ENCODE assay signal across 25 mouse cellular contexts in the genomic region with DNA sequence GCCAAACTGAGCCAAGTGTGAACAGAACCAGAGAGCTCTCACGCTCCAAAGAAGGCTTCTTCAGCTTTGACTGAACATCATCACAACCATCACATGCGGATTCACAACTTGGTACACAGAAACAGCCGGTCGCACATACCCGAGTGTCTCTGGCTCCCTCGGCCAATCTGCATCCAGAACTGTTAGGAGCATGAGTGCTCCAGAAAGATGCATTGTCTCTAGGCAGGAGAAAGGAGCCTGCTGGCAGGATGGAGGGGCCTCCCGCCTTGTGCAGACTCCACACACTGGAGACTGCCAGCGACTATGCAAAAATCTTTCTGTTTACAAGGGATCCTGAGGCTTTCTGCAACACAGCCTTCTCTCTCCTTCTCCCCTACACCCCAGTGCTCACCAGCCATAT.
DNase-seq lines count a peak whose midpoint lies in the region; ATAC-seq and TF ChIP-seq lines count a peak whose summit lies in the region.
"Had no signal": no experiment of that assay in that cellular context is flagged by ENCODE, and none has a peak within 500 bp of the region (broad histone marks: within the 10 kb centered on the region; RNA-seq: fewer than 3 reads in every experiment).

No protein-coding gene starts in this region.

- WGBS in forebrain, embryonic 13.5 days = 82% methylated on average over 8 of the region's 8 CpGs
- WGBS in forebrain, embryonic 12.5 days = 84% methylated on average over 8 of the region's 8 CpGs
- 71% methylated on average over 8 of the region's 8 CpGs for WGBS in forebrain, embryonic 16.5 days

- DNase-seq in retina, postnatal 1 day = peak; percentile 37
- no peak for DNase-seq in retina, embryonic 14.5 days (ENCODE audit: low spot score)
- DNase-seq in CH12.LX (ENCODE audit: extremely low read depth) = no peak
- no peak for DNase-seq in cerebellum, postnatal 4 days (ENCODE audit: low spot score in 2 of 2)
- no peak for DNase-seq in kidney, postnatal 10 days
- DNase-seq: adrenal gland, postnatal 10 days; adrenal gland, postnatal 36 days; cerebellum, adult 11-12 months; cerebellum, adult 8-10 months; cerebellum, postnatal 10 days; cerebellum, postnatal 36 days; gastrocnemius, postnatal 25 days; heart, adult 18-20 months; heart, postnatal 36 days had no signal

- H3K27ac ChIP-seq in forebrain, embryonic 13.5 days = no peak overlapping the region
- no peak overlapping the region for H3K27ac ChIP-seq in forebrain, embryonic 12.5 days
- no peak overlapping the region for H3K27ac ChIP-seq in CH12.LX (ENCODE audit: insufficient read depth, low read depth)
- no peak overlapping the region for H3K27ac ChIP-seq in forebrain, embryonic 16.5 days (ENCODE audit: low read length)
- H3K27ac ChIP-seq: heart, embryonic 15.5 days; hindbrain, embryonic 10.5 days; hindbrain, embryonic 13.5 days; intestine, embryonic 15.5 days had no signal

- H3K4me2 ChIP-seq in forebrain, embryonic 13.5 days = no peak overlapping the region
- H3K4me2 ChIP-seq in forebrain, embryonic 12.5 days = no peak overlapping the region
- H3K4me2 ChIP-seq in CH12.LX (ENCODE audit: insufficient read depth, low read depth, poor library complexity, severe bottlenecking) = no peak overlapping the region
- no peak overlapping the region for H3K4me2 ChIP-seq in forebrain, embryonic 16.5 days (ENCODE audit: low read length)
- H3K4me2 ChIP-seq: heart, embryonic 12.5 days; heart, embryonic 15.5 days; hindbrain, embryonic 13.5 days; intestine, embryonic 15.5 days had no signal

- no peak overlapping the region for H3K9ac ChIP-seq in forebrain, embryonic 13.5 days
- no peak overlapping the region for H3K9ac ChIP-seq in forebrain, embryonic 12.5 days
- H3K9ac ChIP-seq in CH12.LX (ENCODE audit: insufficient read depth, low read depth) = no peak overlapping the region
- H3K9ac ChIP-seq in forebrain, embryonic 16.5 days (replicated peaks; ENCODE audit: low read depth, low read length) = no peak overlapping the region
- H3K9ac ChIP-seq: heart, embryonic 12.5 days; heart, embryonic 15.5 days; hindbrain, embryonic 13.5 days; intestine, embryonic 15.5 days had no signal

- dilution Hi-C loops in CH12.LX (cut with MboI; ENCODE audit: extremely low pct_ligation_motif_present, extremely low pct_unique_long_range_greater_than_20kb, low sequenced_read_pairs) = no loop called here

- no peaks in the 10 kb centered on the region for H3K9me3 ChIP-seq in forebrain, embryonic 13.5 days (replicated peaks)
- no peaks in the 10 kb centered on the region for H3K9me3 ChIP-seq in forebrain, embryonic 12.5 days
- H3K9me3 ChIP-seq in CH12.LX (replicated peaks; ENCODE audit: low read length) = peaks cover 5% of the 10 kb centered on the region
- no peaks in the 10 kb centered on the region for H3K9me3 ChIP-seq in forebrain, embryonic 16.5 days (ENCODE audit: control insufficient read depth, low read length)
- H3K9me3 ChIP-seq: heart, embryonic 12.5 days; heart, embryonic 15.5 days; hindbrain, embryonic 10.5 days; hindbrain, embryonic 13.5 days; intestine, embryonic 15.5 days had no signal

- no peaks in the 10 kb centered on the region for H3K27me3 ChIP-seq in forebrain, embryonic 13.5 days
- no peaks in the 10 kb centered on the region for H3K27me3 ChIP-seq in forebrain, embryonic 12.5 days
- no peaks in the 10 kb centered on the region for H3K27me3 ChIP-seq in CH12.LX (replicated peaks)
- no peaks in the 10 kb centered on the region for H3K27me3 ChIP-seq in forebrain, embryonic 16.5 days (replicated peaks; ENCODE audit: control insufficient read depth, insufficient read depth, low read length)
- H3K27me3 ChIP-seq: heart, embryonic 12.5 days; heart, embryonic 15.5 days; hindbrain, embryonic 13.5 days; intestine, embryonic 15.5 days had no signal

- TF ChIP-seq EP300 in CH12.LX (IDR thresholded peaks at IDR 0.05; ENCODE audit: low read length) = no peak

- no peak for TF ChIP-seq CTCF in CH12.LX (conservative IDR thresholded peaks at IDR 0.05 in 1 of 2, IDR thresholded peaks at IDR 0.05 in 1 of 2; ENCODE audit: low read depth in 2 of 2, low read length in 2 of 2)

- H3K36me3 ChIP-seq in forebrain, embryonic 13.5 days (ENCODE audit: poor library complexity, severe bottlenecking) = no peaks in the 10 kb centered on the region
- no peaks in the 10 kb centered on the region for H3K36me3 ChIP-seq in forebrain, embryonic 12.5 days (replicated peaks)
- H3K36me3 ChIP-seq in CH12.LX (replicated peaks in 1 of 2; ENCODE audit: control insufficient read depth in 1 of 2, insufficient read depth in 1 of 2, low read length in 1 of 2) = peaks cover 69 to 90% of the 10 kb centered on the region in 2 experiments
- H3K36me3 ChIP-seq in forebrain, embryonic 16.5 days (ENCODE audit: control insufficient read depth, insufficient read depth) = no peaks in the 10 kb centered on the region
- H3K36me3 ChIP-seq: G1E; heart, embryonic 12.5 days; heart, embryonic 15.5 days; hindbrain, embryonic 10.5 days; hindbrain, embryonic 13.5 days; intestine, embryonic 15.5 days had no signal

- peaks cover 84% of the 10 kb centered on the region for H3K79me2 ChIP-seq in CH12.LX (replicated peaks; ENCODE audit: control insufficient read depth, extremely low read depth, insufficient read depth, poor library complexity, severe bottlenecking)

- H3K4me3 ChIP-seq in forebrain, embryonic 13.5 days = no peak overlapping the region
- H3K4me3 ChIP-seq in forebrain, embryonic 12.5 days (replicated peaks) = no peak overlapping the region
- no peak overlapping the region for H3K4me3 ChIP-seq in CH12.LX (replicated peaks in 1 of 3; ENCODE audit: low read depth in 2 of 3, low read length in 2 of 3, poor library complexity in 1 of 3)
- H3K4me3 ChIP-seq in forebrain, embryonic 16.5 days (replicated peaks; ENCODE audit: low read length) = no peak overlapping the region
- H3K4me3 ChIP-seq: heart, embryonic 12.5 days; heart, embryonic 15.5 days; hindbrain, embryonic 10.5 days; hindbrain, embryonic 13.5 days; intestine, embryonic 15.5 days had no signal

- peak; percentile 68 for ATAC-seq in forebrain, embryonic 13.5 days
- ATAC-seq in forebrain, embryonic 12.5 days (ENCODE audit: low FRiP score) = no peak
- peak; percentile 78 for ATAC-seq in forebrain, embryonic 16.5 days
- ATAC-seq: hindbrain, embryonic 16.5 days; intestine, embryonic 15.5 days; Patski had no signal

- in situ Hi-C loops in CH12.LX (cut with MboI; ENCODE audit: low pct_ligation_motif_present, low pct_unique_long_range_greater_than_20kb, low sequenced_read_pairs) = no loop called here

- peak; percentile 31; the same call in 1 of the 2 replicates for TF ChIP-seq POLR2A in CH12.LX (IDR thresholded peaks at IDR 0.05; ENCODE audit: low read depth, low read length)

- no peak for TF ChIP-seq RAD21 in CH12.LX (IDR thresholded peaks at IDR 0.05; ENCODE audit: low read depth, low read length)

- H3K4me1 ChIP-seq in forebrain, embryonic 13.5 days = peaks cover 6% of the 10 kb centered on the region
- no peaks in the 10 kb centered on the region for H3K4me1 ChIP-seq in forebrain, embryonic 12.5 days
- H3K4me1 ChIP-seq in CH12.LX (ENCODE audit: control insufficient read depth in 1 of 2, insufficient read depth in 2 of 2) = peaks cover 9 to 29% of the 10 kb centered on the region in 2 experiments; a peak in 3 of 4 replicates
- H3K4me1 ChIP-seq in forebrain, embryonic 16.5 days (replicated peaks; ENCODE audit: control insufficient read depth, insufficient read depth, low read length) = 0 out of 2 replicates have a peak, but pooled peaks cover 3% of the 10 kb centered on the region
- H3K4me1 ChIP-seq: heart, embryonic 12.5 days; hindbrain, embryonic 10.5 days; intestine, embryonic 15.5 days had no signal

TF ChIP-seq in CH12.LX, 34 proteins besides CTCF, POLR2A, EP300 and RAD21:
- TF ChIP-seq ZNF384 (IDR thresholded peaks at IDR 0.05; ENCODE audit: low read depth, low read length) (no peak), USF2 (conservative IDR thresholded peaks at IDR 0.05; ENCODE audit: low read depth, low read length) (no peak), CHD1 (IDR thresholded peaks at IDR 0.05; ENCODE audit: low read depth, low read length) (no peak), POLR2AphosphoS2 (IDR thresholded peaks at IDR 0.05; ENCODE audit: low read depth, low read length) (no peak), MEF2A (IDR thresholded peaks at IDR 0.05; ENCODE audit: borderline replicate concordance, low read depth, low read length) (no peak), SMC3 (IDR thresholded peaks at IDR 0.05; ENCODE audit: low read depth, low read length) (no peak), MXI1 (IDR thresholded peaks at IDR 0.05; ENCODE audit: low read depth, low read length) (no peak), TBP (conservative IDR thresholded peaks at IDR 0.05; ENCODE audit: low read depth, low read length) (no peak), MAZ (IDR thresholded peaks at IDR 0.05; ENCODE audit: low read depth, low read length) (no peak), ETS1 (conservative IDR thresholded peaks at IDR 0.05; ENCODE audit: low read depth, low read length) (no peak), ZKSCAN1 (IDR thresholded peaks at IDR 0.05; ENCODE audit: borderline replicate concordance, low read depth, low read length) (no peak), RCOR1 (conservative IDR thresholded peaks at IDR 0.05; ENCODE audit: low read depth, low read length) (no peak), BHLHE40 (IDR thresholded peaks at IDR 0.05; ENCODE audit: low read depth, low read length) (no peak), MYC (IDR thresholded peaks at IDR 0.05; ENCODE audit: low read depth, low read length) (no peak), JUN (IDR thresholded peaks at IDR 0.05; ENCODE audit: insufficient read depth, low read depth, low read length) (no peak)
